Mouse (Mus musculus) lung, adult 2 months (tissue): Measurements from ENCODE around the gene Rab29. TPM values are rescaled to one million over a fixed set of nuclear protein-coding genes. Genes with fewer than 3 reads are reported as not detected.
"Not testable (repeated sequence)": the region's sequence is repeated elsewhere in the genome, so short reads cannot be mapped to it uniquely, and the experiment has no call there.

Source experiments
- DNase-seq: peaks from one replicate; pipeline ENCODE4 v3.0.0; 2022
- H3K4me1 ChIP-seq: fragments of 200-500 bp; 2 replicates; pipeline ENCODE4 v1.6.1; 2011; ENCODE audit warnings: low read length; ENCODE audit not compliant: control insufficient read depth, insufficient read depth
- H3K4me3 ChIP-seq: fragments of 200-500 bp; replicated peaks from 2 replicates; pipeline ENCODE3; 2011; ENCODE audit warnings: low read depth, mild to moderate bottlenecking, control low read depth, low read length; ENCODE audit errors: extremely low read depth
- CTCF ChIP-seq: fragments of 200-500 bp; IDR thresholded peaks from 2 replicates; pipeline ENCODE4 v1.5.1; 2011; ENCODE audit warnings: mild to moderate bottlenecking, low read length, control low read depth; ENCODE audit not compliant: insufficient read depth
- POLR2A ChIP-seq: fragments of 200-500 bp; IDR thresholded peaks from 2 replicates; pipeline ENCODE4 v1.6.1; 2011; ENCODE audit warnings: low read depth, mild to moderate bottlenecking, control low read depth, low read length, borderline replicate concordance; ENCODE audit errors: extremely low read depth
- WGBS: fragments of 180-500 bp; shearing (Covaris S2); methylation state at CpG from one replicate; pipeline ENCODE4 v1.1.7; 2018; 5-methylcytosine and 5-hydroxymethylcytosine counted together
- polyA plus RNA-seq: library from polyadenylated mRNA; depleted of rRNA; stranded (reverse); fragments of >200 nt; gene quantifications from 2 replicates; pipeline ENCODE4 v1.2.3, GENCODE M21; 2012; rRNA removed

The Rab29 gene
- polyA plus RNA-seq: 22.2 and 31.5 TPM in 2 replicates

DNA sequence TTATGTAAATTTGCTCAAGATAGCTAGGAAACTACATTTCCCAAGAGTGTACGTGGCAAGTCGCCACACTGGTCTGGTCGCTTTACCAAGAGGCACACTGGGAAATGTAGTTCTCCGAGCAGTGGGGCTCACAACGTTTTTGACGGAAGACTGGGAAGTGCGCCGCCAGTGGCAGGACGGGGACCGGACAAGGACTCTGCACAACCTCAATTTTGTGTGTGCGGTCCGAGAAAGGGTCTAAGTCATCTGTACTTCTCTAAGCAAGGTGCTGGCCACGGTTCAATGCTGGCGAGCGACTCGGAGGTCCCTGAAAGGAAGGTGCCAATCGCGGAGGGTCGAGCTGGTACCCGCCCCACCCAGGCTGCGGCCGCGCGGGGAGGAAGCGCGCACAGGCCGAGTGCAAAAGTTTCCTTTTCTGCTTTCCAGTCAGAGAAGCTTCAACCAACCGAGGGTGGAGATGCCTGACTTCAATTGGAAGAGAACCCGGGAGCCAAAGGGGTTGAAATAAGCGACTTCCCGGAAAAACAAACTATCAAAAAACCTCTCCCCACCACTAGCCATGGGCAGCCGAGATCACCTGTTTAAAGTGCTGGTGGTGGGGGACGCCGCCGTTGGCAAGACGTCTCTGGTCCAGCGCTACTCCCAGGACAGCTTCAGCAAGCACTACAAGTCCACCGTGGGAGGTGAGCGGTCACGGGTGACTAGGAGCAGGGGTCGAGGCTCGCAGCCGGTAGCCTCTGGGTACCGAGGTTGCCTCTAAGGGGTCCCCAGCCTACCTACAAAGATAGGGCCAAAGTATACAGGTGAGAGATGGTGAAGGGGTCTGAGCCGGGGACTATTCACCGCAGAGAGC, at the start of gene Rab29:
TSS of gene Rab29 (plus strand) at position 132 of the 853 bp plus-strand sequence.
- TF ChIP-seq POLR2A: peak; percentile 59; the same call in 1 of the 2 replicates
- peak; percentile 85 for TF ChIP-seq CTCF
- Histone ChIP-seq H3K4me1 (no peaks in the 10 kb centered on the region; the same call in 1 of the 2 replicates), H3K4me3 (peak within 1 kb of the TSS; percentile 84)
- 1% methylated on average over 46 of the region's 46 CpGs for WGBS
- peak; percentile 90 for DNase-seq

DNA sequence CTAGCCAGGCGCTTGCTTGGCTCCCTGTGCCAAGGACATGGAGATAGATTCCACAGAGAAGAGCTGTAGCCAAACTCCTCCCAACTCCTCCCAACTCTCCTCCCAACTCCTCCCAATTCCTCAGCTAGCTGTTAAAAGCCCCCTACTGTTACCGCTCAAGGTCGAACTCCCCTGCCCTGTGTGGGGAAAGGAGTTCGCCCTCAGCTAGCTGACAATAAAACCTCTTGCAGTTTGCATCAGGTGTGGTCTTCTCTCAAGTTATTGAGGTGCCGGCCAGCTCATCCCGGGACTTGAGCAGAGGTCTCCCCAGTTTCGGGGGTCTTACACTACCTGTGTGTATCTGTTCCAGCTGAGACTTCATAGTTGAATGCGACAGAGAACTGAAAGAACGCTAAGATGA, 46.7 kb upstream of the Rab29 start:
- WGBS: 74% methylated on average over 9 of the region's 9 CpGs
- H3K4me3 ChIP-seq, DNase-seq, H3K4me1 ChIP-seq: not testable (repeated sequence)

DNA sequence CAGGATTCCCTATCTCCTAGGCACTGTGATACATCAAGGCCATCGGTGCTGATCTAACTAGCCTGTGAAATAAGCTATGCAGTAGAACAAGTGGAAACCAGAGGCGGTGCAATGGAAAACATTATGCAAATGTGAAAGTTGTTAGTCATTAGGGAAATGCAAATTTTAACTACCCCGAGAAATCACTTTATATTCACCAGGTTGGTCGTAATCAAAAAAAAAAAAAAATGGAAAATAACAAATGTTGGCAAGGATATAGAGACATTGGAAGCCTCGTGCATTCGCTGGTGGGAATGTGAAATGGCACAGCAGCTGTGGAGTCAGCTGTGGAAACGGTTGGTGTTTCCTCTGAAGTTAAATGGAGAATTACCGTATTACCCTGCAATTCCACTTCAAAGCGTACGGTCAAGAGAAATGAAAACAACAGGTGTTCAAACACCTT, 46.1 kb upstream of the Rab29 start:
- WGBS: 58% methylated on average over 10 of the region's 10 CpGs
- TF ChIP-seq POLR2A (no peak), CTCF (no peak)
- DNase-seq: no peak
- Histone ChIP-seq H3K4me1 (no peaks in the 10 kb centered on the region), H3K4me3 (no peak overlapping the region)

DNA sequence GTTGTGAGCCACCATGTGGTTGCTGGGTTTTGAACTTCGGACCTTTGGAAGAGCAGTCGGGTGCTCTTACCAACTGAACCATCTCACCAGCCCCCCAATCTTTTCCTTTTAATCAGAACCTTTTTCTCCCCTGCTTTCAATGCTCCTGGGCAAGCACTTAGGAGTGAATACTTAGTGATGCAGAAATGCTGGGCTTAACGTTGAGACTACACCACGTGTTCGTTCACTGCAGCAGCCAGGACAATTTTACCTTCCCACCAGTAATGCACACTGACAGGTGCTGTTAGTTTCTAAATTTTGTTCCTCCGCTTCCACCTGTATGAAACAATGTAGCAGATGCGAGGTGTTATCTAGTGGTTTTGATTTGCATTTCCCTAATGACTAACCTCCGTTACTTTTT, 44.7 kb upstream of the Rab29 start:
- no peak overlapping the region for H3K4me3 ChIP-seq
- TF ChIP-seq POLR2A (no peak), CTCF (no peak)
- no peaks in the 10 kb centered on the region; the same call in 1 of the 2 replicates for H3K4me1 ChIP-seq
- no peak for DNase-seq
- WGBS: 81% methylated on average over 8 of the region's 8 CpGs

DNA sequence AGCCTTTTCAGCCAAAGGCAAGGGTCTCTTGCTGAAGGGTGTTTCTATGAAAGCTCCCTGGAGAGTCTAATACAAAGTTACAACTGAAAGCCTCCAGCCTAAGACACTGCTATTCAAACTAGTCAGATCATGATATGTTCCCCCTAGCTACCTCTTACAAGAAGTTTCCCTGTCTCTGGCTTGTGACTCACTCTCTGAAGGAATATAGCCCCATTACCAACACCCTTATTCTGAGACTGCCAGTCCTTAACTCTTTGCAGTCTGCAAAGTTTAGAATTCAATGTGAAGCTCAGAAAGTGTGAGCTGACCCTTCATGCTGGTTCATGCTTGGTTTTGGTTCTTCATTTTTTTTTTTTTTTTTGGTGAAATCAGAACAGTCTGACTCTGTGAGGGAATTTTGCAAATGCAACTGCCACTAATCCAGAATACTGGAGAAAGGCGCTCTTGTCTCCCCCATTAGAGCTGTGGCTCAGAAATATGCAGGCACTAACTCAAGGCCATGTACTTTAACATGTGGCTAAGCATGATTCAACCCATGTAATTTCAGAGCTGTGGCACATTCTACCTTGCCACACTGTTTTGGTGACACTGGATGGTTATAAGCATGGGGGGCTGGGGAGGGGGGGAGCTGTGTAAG, 44.0 kb upstream of the Rab29 start:
- TF ChIP-seq CTCF (no peak), POLR2A (no peak)
- no peak for DNase-seq
- WGBS: 97% methylated on average over 1 of the region's 1 CpGs
- Histone ChIP-seq H3K4me3 (no peak overlapping the region), H3K4me1 (no peaks in the 10 kb centered on the region; the same call in 1 of the 2 replicates)

DNA sequence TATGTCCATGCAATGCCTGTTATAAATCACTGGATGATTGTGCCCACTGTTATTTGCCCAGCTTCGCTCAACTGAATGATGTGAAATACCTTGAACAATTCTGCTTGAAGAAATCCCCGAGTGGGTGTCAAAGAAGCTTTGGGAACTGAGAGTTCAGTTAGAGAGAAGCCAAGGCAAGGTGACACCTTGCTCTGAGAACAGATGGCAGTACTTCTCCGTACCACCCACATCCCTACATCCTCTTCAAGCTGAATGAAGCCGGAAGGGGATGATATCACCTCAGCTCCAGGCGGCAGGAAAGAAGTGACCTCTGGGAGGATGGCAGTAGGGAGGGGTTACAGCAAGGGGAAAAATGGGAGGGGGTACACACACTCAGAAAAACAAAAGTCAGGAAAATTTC, 43.5 kb upstream of the Rab29 start:
- TF ChIP-seq CTCF: no peak
- TF ChIP-seq POLR2A: no peak
- H3K4me3 ChIP-seq: no peak overlapping the region
- H3K4me1 ChIP-seq: no peaks in the 10 kb centered on the region; the same call in 1 of the 2 replicates
- no peak for DNase-seq
- WGBS: 43% methylated on average over 5 of the region's 5 CpGs

DNA sequence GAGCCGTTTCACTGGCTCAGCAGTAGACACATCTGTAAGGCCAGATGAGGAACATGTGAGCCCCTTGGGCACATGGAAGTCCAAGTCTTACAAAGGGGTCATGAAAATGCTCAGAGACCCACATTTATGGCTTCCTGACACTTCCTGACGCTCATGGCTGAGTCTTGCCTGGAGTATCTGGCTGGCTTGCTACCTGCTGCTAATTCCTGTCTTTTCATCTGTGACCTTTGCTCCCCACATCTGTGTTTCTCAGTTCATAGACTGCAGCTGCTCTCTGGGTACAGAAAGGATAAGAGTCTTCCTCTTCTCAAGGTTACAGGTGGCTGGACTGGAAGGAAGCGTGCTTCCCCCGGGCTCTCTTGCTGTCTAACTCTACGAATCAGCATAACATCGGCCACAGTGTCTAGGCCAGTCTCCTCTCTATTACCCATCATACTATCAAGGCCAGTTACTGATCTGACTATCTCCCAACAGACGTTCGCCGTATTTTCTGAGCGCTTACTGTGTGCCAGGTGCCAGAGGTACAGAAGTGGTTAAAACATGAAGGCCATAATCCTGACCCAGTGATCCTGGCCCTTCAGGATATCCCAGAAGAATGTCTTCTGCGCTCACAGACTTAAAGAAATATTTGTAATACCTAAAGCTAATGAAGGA, 42.4 kb upstream of the Rab29 start:
- no peak for TF ChIP-seq POLR2A
- TF ChIP-seq CTCF: no peak
- no peak for DNase-seq
- Histone ChIP-seq H3K4me1 (peaks cover 6% of the 10 kb centered on the region), H3K4me3 (no peak overlapping the region)
- 85% methylated on average over 11 of the region's 11 CpGs for WGBS

DNA sequence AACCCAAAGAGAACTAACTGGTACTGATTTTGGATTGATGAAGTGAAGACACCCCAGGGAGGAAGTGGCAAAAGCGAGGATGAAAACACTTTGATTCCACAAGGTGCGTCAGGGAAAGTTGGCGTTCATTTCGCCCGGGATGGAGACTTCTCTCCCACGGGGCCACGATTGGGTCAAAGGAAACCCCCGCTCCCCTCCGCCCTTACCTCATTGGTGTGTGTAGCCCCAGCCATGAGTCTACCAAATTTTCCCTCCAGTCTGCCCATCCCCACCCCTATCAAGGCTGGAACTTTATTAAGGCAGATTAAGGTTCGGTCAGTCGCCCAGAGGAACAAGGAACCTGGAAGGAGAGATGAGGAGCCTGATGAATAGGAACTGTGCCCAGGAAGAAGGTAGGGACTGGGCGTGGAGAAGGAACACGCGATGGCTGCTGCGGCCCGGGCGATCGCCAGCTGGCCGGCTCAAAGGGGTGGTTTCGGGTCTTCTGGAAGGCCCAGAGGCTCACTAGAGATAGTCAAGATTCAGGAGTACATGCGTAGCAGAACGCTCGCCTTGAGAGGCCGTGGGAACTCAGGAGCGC, 39.7 kb upstream of the Rab29 start, which contains the start of gene Slc41a1:
TSS of gene Slc41a1 (plus strand) at position 287 of the 580 bp plus-strand sequence.
- TF ChIP-seq CTCF: no peak
- TF ChIP-seq POLR2A: no peak; the same call in 1 of the 2 replicates
- Histone ChIP-seq H3K4me1 (peaks cover 12% of the 10 kb centered on the region), H3K4me3 (peak within 1 kb of the TSS; percentile 90)
- no peak for DNase-seq
- 3% methylated on average over 25 of the region's 25 CpGs for WGBS

DNA sequence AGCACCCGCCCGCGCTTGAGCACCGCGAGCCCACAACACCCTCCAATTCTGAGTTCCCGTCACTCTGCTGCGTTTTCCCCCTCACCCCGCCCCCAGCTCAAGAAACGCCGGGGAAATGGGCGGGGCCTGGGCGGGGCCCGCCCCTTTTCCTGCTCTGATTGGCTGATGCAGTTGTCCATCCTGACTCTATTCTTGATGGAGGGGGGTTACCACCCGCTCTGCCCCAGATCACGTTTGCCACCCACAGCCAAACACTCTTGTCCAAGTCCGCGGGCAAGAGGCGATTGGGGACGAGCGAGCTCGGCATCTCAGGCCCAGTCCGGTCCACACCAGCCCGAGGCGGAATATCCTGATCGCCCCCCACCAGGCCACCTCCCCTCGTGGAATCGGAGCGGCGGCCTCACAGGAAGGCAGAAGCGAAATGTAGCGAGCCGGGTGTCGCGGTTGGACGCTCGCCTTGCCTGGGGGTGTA, 39.2 kb upstream of the Rab29 start:
- H3K4me1 ChIP-seq: peaks cover 12% of the 10 kb centered on the region
- WGBS: 0% methylated on average over 36 of the region's 36 CpGs
- TF ChIP-seq CTCF (no peak), POLR2A (peak; percentile 84; the same call in 1 of the 2 replicates)
- peak overlapping the region; percentile 90 for H3K4me3 ChIP-seq
- DNase-seq: peak; percentile 93
